Mouse (Mus musculus): ENCODE measurements around the gene Gm10639. TPM values are rescaled to one million over a fixed set of nuclear protein-coding genes. Genes with fewer than 3 reads are reported as not detected.

Gm10639 gene
- polyA plus RNA-seq, 1 experiment from 2014 or later: not detected

Other genes starting within 250 kb of the Gm10639 start
- gene Gcm1, start 238.0 kb upstream of the Gm10639 start, polyA plus RNA-seq (2014; fragmentation: Nextera tagmentation; extraction: Ambion mirVana): not detected in 2 replicates
- 50.3 and 53.0 TPM in 2 replicates for gene Fbxo9, start 180.9 kb upstream of the Gm10639 start, polyA plus RNA-seq (2014; fragmentation: Nextera tagmentation; extraction: Ambion mirVana)
- 30.6 and 33.8 TPM in 2 replicates for gene Ick, start 180.7 kb upstream of the Gm10639 start, polyA plus RNA-seq (2014; fragmentation: Nextera tagmentation; extraction: Ambion mirVana)
- 22.2 and 24.1 TPM in 2 replicates for gene Gsta4, start 107.1 kb upstream of the Gm10639 start, polyA plus RNA-seq (2014; fragmentation: Nextera tagmentation; extraction: Ambion mirVana)
- not detected in 2 replicates for gene Gsta1, start 59.3 kb upstream of the Gm10639 start, polyA plus RNA-seq (2014; fragmentation: Nextera tagmentation; extraction: Ambion mirVana)
- not detected in 2 replicates for gene Gm3776, start 32.8 kb upstream of the Gm10639 start, polyA plus RNA-seq (2014; fragmentation: Nextera tagmentation; extraction: Ambion mirVana)
- gene Omt2a, start 24.9 kb downstream of the Gm10639 start, polyA plus RNA-seq (2014; fragmentation: Nextera tagmentation; extraction: Ambion mirVana): not detected in 2 replicates
- not detected in 2 replicates for gene Omt2b, start 37.7 kb downstream of the Gm10639 start, polyA plus RNA-seq (2014; fragmentation: Nextera tagmentation; extraction: Ambion mirVana)
- not detected in 2 replicates for gene Gsta2, start 65.9 kb downstream of the Gm10639 start, polyA plus RNA-seq (2014; fragmentation: Nextera tagmentation; extraction: Ambion mirVana)
- 2.1 and 2.8 TPM in 2 replicates for gene Dppa5a, start 78.3 kb downstream of the Gm10639 start, polyA plus RNA-seq (2014; fragmentation: Nextera tagmentation; extraction: Ambion mirVana)
- 5.6 and 7.3 TPM in 2 replicates for gene Ooep, start 88.8 kb downstream of the Gm10639 start, polyA plus RNA-seq (2014; fragmentation: Nextera tagmentation; extraction: Ambion mirVana)
- 0.08 TPM in 1 of 2 replicates, not detected in the other for gene Ddx43, start 105.9 kb downstream of the Gm10639 start, polyA plus RNA-seq (2014; fragmentation: Nextera tagmentation; extraction: Ambion mirVana)
- 0.50 and 0.51 TPM in 2 replicates for gene Cgas, start 153.3 kb downstream of the Gm10639 start, polyA plus RNA-seq (2014; fragmentation: Nextera tagmentation; extraction: Ambion mirVana)
- gene Mto1, start 158.3 kb downstream of the Gm10639 start, polyA plus RNA-seq (2014; fragmentation: Nextera tagmentation; extraction: Ambion mirVana): 23.0 and 25.5 TPM in 2 replicates
- 0.52 and 0.56 TPM in 2 replicates for gene Gm17324, start 158.9 kb downstream of the Gm10639 start, polyA plus RNA-seq (2014; fragmentation: Nextera tagmentation; extraction: Ambion mirVana)
- gene Eef1a1, start 199.2 kb downstream of the Gm10639 start, polyA plus RNA-seq (2014; fragmentation: Nextera tagmentation; extraction: Ambion mirVana): 4,517 and 5,265 TPM in 2 replicates